Mouse (Mus musculus): ENCODE results near the gene Dync2li1.

The Dync2li1 gene

GRCm38 (mm10) chr17:84626276-84626856, at the start of gene Dync2li1:
Gene Dync2li1, plus strand, starts transcription at chr17:84626496.
- peak; percentile 79 to 89 for DNase-seq (ENCODE audit: low spot score in 2 of 2)

GRCm38 (mm10) chr17:84576621-84577293, 49.5 kb upstream of the Dync2li1 start:
- DNase-seq (ENCODE audit: low spot score in 2 of 2), result no peak

GRCm38 (mm10) chr17:84579249-84579648, 47.0 kb upstream of the Dync2li1 start:
- DNase-seq (ENCODE audit: low spot score in 2 of 2), result no peak

GRCm38 (mm10) chr17:84579817-84580216, 46.5 kb upstream of the Dync2li1 start:
- no peak for DNase-seq (ENCODE audit: low spot score in 2 of 2)

GRCm38 (mm10) chr17:84580821-84581220, 45.5 kb upstream of the Dync2li1 start:
- no peak for DNase-seq (ENCODE audit: low spot score in 2 of 2)

- no peak for DNase-seq (ENCODE audit: low spot score in 2 of 2)
Observed at GRCm38 (mm10) chr17:84581740-84582414, 44.4 kb upstream of the Dync2li1 start.

GRCm38 (mm10) chr17:84584107-84584506, 42.2 kb upstream of the Dync2li1 start:
- DNase-seq (ENCODE audit: low spot score in 2 of 2), result no peak

GRCm38 (mm10) chr17:84585104-84585503, 41.2 kb upstream of the Dync2li1 start:
- DNase-seq (ENCODE audit: low spot score in 2 of 2), result peak in 1 of 2 experiments; percentile 40

- DNase-seq (ENCODE audit: low spot score in 2 of 2), result no peak
Observed at GRCm38 (mm10) chr17:84590065-84590464, 36.2 kb upstream of the Dync2li1 start.

- no peak for DNase-seq (ENCODE audit: low spot score in 2 of 2)
Observed at GRCm38 (mm10) chr17:84591431-84592150, 34.7 kb upstream of the Dync2li1 start.

GRCm38 (mm10) chr17:84596015-84596441, 30.3 kb upstream of the Dync2li1 start:
- DNase-seq (ENCODE audit: low spot score in 2 of 2), result no peak

GRCm38 (mm10) chr17:84596501-84596900, 29.8 kb upstream of the Dync2li1 start:
- no peak for DNase-seq (ENCODE audit: low spot score in 2 of 2)

- no peak for DNase-seq (ENCODE audit: low spot score in 2 of 2)
Observed at GRCm38 (mm10) chr17:84597859-84598258, 28.4 kb upstream of the Dync2li1 start.

GRCm38 (mm10) chr17:84598928-84599327, 27.4 kb upstream of the Dync2li1 start:
- no peak for DNase-seq (ENCODE audit: low spot score in 2 of 2)

- DNase-seq (ENCODE audit: low spot score in 2 of 2), result no peak
Observed at GRCm38 (mm10) chr17:84600051-84600983, 26.0 kb upstream of the Dync2li1 start.

GRCm38 (mm10) chr17:84601805-84602204, 24.5 kb upstream of the Dync2li1 start:
- DNase-seq (ENCODE audit: low spot score in 2 of 2), result no peak

GRCm38 (mm10) chr17:84603202-84603627, 23.1 kb upstream of the Dync2li1 start:
- DNase-seq (ENCODE audit: low spot score in 2 of 2), result no peak

GRCm38 (mm10) chr17:84603709-84604420, 22.4 kb upstream of the Dync2li1 start:
- DNase-seq (ENCODE audit: low spot score in 2 of 2), result no peak

- no peak for DNase-seq (ENCODE audit: low spot score in 2 of 2)
Observed at GRCm38 (mm10) chr17:84606976-84607375, 19.3 kb upstream of the Dync2li1 start.

- no peak for DNase-seq (ENCODE audit: low spot score in 2 of 2)
Observed at GRCm38 (mm10) chr17:84607617-84608016, 18.7 kb upstream of the Dync2li1 start.
